Mouse (Mus musculus) urinary bladder, postnatal 14 days (tissue): ENCODE results near the gene Cacna2d3.

Experiments
- DNase-seq: peaks from one replicate; pipeline ENCODE4 v3.0.0; 2021; ENCODE audit warnings: low spot score

Cacna2d3 gene

GRCm38 (mm10) chr14:29643217-29643616 is 78.4 kb downstream of the Cacna2d3 start:
- DNase-seq = no peak

DNA sequence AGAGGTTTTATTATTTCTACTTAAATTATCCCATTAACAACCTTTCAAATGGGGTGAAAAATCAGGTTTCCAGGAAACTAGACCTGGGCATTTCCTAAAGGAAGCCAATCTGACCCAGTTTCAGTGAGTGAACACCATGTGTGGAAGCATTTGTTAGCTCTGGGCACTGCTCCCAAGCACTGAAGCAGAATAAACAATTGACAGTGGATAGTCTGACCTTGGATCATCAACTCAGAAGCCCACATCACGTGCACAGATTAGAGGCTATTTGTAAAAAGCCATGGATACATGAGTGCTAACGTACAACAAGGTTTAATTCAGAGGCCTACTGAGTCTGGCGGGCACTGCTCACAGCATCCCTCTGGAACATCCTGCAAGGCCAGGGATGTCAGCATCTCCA is 82.4 kb downstream of the Cacna2d3 start:
- no peak for DNase-seq

- DNase-seq = no peak
These were observed 93.5 kb downstream of the Cacna2d3 start for GRCm38 (mm10) chr14:29628213-29628612.

- no peak for DNase-seq
These were observed 109.2 kb downstream of the Cacna2d3 start for GRCm38 (mm10) chr14:29612436-29612835.

DNA sequence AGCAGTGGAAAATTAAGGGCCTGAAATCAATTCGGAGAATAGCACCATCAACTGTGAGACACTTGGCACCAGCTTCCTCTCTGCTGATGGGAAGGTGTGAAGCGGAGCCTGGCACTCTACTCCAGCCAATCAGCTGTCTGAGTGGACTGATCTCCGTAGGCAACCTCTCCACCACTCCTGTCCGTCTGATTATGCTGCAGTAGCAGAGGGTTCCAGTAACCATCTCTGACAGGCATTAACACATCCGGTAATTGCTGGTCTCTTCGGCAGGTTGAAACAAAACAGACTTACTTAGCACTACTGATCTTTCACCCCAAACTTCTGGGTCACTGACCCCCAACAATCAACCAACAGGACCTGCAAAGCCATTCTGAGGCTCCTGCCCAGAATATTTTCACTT is 112.9 kb downstream of the Cacna2d3 start:
- no peak for DNase-seq

DNA sequence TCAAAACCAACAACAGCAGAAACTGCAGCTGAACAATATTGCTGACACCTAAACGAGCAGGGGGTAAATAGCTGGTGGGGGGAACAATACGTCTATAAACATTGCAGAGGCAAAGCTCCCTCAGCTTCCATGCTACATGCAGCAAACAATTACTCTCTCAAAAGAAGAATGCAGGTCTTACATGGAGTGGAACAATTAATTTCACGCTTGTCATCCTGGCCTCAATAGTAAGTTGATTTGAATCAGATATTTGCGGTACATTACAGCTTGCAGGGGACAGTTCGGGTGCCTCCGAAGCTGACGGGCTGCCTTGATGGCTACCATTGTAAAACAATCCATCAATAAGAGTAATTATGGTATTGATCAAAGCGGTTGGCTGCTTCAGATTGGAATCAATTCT is 122.2 kb downstream of the Cacna2d3 start:
- no peak for DNase-seq

DNA sequence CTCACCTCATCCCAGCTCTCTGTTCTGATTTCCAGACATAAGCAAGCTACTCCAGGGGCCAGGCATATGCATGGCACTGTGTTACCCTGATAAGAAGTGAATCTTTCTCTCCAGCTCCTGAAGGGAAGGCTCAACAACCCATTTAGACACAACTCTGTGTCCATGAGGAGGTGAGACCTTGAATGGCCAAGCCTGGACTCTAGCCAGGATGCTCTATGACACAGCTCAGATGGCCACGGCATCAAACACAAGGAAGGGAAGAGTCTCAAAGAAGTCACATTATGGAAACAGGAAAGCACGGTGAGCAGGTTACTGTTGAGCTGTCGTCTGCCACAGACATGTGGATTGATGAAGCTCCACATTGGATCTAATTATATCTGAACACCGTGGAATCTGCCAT is 128.8 kb downstream of the Cacna2d3 start:
- no peak for DNase-seq

- no peak for DNase-seq
These were observed 132.0 kb downstream of the Cacna2d3 start for GRCm38 (mm10) chr14:29589628-29590027.

GRCm38 (mm10) chr14:29581961-29582360 is 139.7 kb downstream of the Cacna2d3 start:
- no peak for DNase-seq

DNA sequence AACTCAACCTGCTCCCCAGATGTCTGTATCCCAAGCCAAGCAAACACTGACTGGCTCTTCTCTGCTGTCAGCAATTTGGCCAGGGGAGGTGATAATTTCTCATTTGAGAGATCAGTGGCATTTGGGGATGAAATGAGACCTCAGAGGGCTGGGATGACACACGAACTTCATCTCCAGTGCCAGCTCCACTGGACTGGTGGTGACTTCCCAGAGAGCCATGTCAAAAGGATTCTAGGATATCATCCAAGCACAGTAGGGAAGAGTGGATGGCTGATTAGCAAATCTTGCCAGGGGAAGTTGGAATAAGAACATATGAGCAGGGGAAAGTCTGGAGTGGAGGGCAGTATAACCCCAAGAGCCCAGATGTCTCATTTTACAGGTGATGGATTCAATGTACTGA is 143.9 kb downstream of the Cacna2d3 start:
- no peak for DNase-seq

- no peak for DNase-seq
These were observed 146.1 kb downstream of the Cacna2d3 start for GRCm38 (mm10) chr14:29575551-29575950.

DNA sequence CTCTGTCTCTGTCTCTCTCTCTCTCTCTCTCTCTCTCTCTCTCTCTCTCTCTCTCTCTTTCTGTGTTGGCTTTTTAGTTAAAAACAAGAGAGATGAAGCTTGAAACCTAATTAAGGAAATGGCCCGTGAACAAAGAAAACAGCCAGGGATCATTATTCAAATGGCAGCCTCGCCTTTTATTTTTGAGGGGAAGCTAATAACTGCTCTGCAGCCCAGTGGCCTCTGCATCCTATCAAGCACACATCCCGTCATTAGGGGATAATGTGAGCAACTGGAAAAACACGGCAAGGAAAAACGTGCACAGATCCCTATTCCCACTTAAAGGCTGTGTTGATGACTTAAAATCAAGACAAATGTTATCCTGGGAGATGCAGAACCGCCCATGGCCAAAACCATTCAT is 159.0 kb downstream of the Cacna2d3 start:
- no peak for DNase-seq

GRCm38 (mm10) chr14:29561122-29561834 is 160.4 kb downstream of the Cacna2d3 start:
- no peak for DNase-seq

GRCm38 (mm10) chr14:29558440-29558839 is 163.2 kb downstream of the Cacna2d3 start:
- no peak for DNase-seq

GRCm38 (mm10) chr14:29556152-29556551 is 165.5 kb downstream of the Cacna2d3 start:
- DNase-seq = no peak

DNA sequence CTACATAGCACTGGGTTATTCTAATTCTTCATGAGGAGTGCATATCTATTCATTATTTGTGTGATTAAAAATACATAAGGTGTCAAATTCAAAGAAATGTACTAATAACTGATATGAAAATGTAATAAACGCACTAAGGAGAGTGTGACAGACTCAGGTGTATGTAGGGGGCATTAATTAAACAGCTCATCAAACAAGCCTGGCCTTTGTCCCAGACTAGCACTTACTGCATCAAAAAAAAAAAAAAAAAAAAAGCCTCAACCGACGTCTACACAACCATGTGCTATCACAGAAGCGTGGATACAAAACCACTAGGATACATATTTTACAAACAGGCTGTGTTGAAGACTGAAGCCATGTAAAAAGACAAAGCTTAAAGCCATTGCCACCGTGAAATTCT is 169.2 kb downstream of the Cacna2d3 start:
- DNase-seq = no peak

DNA sequence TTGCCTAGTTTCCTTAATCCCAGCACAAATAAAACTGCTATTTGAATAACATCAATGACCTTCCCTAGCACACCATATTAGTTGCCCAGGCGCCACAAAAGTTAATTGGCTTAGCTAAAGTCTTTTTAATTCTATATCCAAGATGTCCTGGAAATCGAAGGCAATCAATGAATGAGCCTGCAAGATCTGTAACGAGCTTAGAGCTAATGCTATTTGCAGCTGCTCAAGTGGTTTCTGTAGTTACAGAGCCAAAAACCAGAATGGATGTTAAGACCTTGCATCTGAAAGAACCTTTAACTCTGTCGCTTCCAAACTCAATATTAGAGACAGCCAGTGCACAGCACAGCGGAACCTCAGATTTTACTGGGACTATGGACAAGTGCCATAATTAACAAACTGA is 173.0 kb downstream of the Cacna2d3 start:
- DNase-seq = no peak

DNA sequence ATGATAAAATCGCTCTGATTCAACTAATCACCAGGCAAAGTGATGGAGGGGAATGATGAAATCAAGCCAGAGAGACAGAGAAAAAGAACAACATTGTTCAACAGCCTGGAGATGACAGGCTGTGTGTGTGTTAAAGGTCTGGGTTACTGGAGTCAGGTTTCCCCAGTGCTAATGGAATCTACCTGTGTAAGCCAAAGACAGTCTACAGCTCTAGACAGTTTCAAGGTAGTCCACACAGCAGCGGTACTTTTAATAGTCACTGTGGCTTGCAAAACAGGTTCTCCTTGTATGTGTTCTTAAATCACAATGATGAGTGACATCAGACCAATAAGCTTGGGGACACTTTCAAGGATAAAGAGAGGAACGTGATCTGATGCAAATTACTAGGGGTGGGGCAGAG is 191.1 kb downstream of the Cacna2d3 start:
- DNase-seq = no peak

GRCm38 (mm10) chr14:29528696-29529095 is 193.0 kb downstream of the Cacna2d3 start:
- no peak for DNase-seq

GRCm38 (mm10) chr14:29519751-29520669 is 201.7 kb downstream of the Cacna2d3 start:
- DNase-seq = no peak

DNA sequence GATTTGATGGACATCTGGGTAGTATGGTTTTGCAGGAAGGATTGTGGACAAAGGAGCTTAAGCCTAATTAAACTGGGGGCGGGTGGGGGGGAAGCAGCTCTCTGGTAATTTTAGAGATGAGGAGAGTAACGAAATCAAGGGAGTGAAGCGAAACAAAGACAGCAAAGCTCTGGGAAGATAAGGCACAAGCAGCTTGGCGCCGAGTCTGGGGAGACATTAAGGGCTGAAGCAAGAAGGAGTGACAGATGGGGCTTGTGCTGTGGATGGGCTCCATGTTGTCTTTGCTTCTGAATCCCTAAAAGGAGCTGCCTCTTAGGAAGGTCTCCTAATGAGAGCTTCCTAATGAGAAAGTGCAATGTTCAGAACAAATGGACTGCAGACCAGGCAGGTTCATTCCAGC is 219.0 kb downstream of the Cacna2d3 start:
- no peak for DNase-seq

DNA sequence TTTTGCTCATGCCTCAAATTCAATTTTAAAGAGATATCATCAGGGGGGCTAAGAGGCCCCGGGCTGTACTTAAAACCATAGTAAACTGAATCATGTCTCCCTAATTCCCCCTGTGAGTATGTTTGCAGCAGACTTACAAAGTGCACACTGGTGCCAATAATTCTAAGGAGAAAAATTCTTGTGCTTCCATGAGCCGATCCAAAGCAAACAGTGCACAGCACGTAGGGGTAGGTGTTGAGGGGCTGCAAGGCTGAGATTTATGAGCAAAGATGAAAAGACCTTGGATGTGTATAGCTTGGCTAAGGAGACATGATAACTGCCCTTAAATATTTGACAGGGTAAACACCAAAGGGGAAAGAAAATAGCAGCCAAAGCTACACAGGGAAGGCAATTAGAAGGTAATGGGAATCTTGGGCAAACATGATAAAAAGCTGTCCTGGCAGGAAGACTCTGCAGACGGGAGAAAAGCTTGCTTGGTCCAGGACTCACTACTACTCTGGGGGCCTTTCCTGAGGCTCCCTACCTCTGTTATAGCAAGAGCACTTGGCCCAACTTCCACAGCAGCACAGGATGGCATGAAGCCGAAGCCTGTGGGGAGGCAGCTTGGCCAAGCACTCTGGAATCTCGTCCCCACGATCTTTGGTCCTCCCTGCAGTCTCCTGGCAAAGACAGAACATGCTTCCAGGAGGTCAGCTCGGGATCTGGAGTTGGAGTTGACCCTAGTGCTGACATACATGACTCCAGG is 222.9 kb downstream of the Cacna2d3 start:
- DNase-seq = no peak

- DNase-seq = no peak
These were observed 225.1 kb downstream of the Cacna2d3 start for GRCm38 (mm10) chr14:29496552-29496951.
